ENCODE assay signal across 15 mouse cellular contexts in the genomic region with DNA sequence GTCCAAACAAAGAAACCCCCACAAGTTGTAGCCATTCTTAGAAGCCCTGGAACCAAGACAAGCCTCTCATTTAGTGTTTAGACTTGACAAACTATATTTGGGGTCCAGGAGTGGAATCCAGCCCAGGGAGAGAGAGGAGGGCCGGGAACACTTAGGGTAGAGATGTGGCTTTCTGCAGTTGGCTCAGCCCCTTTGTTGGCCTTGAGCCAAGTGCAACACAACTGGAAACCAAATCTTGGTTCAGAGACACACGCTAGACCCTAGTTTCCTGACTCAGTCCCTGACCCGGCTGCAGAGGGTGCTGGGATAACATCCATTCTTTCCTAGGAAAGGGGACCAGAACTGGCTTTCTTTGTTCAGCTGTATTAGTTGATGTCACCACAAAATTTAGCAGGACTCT.
DNase-seq lines count a peak whose midpoint lies in the region; ATAC-seq and TF ChIP-seq lines count a peak whose summit lies in the region.
"Had no signal": no experiment of that assay in that cellular context is flagged by ENCODE, and none has a peak within 500 bp of the region (broad histone marks: within the 10 kb centered on the region; RNA-seq: fewer than 3 reads in every experiment).

No protein-coding gene starts in this region.

- no peak for TF ChIP-seq EP300 in lung, postnatal 0 days (IDR thresholded peaks at IDR 0.05)

- H3K4me3 ChIP-seq in heart, embryonic 10.5 days: no peak overlapping the region
- no peak overlapping the region for H3K4me3 ChIP-seq in embryonic facial prominence, embryonic 15.5 days (replicated peaks)
- no peak overlapping the region for H3K4me3 ChIP-seq in lung, postnatal 0 days (ENCODE audit: low read depth, low read length)
- H3K4me3 ChIP-seq in midbrain, embryonic 15.5 days: no peak overlapping the region
- H3K4me3 ChIP-seq: hindbrain, embryonic 10.5 days; limb, embryonic 15.5 days had no signal

- no peaks in the 10 kb centered on the region for H3K9me3 ChIP-seq in heart, embryonic 10.5 days
- no peaks in the 10 kb centered on the region for H3K9me3 ChIP-seq in embryonic facial prominence, embryonic 15.5 days (replicated peaks)
- no peaks in the 10 kb centered on the region for H3K9me3 ChIP-seq in lung, postnatal 0 days (ENCODE audit: low read length)
- no peaks in the 10 kb centered on the region for H3K9me3 ChIP-seq in midbrain, embryonic 15.5 days
- H3K9me3 ChIP-seq: hindbrain, embryonic 10.5 days; limb, embryonic 15.5 days had no signal

- 0 out of 2 replicates have a peak, but pooled peaks cover 10% of the 10 kb centered on the region for H3K4me1 ChIP-seq in heart, embryonic 10.5 days
- H3K4me1 ChIP-seq in embryonic facial prominence, embryonic 15.5 days: peaks cover 17% of the 10 kb centered on the region
- H3K4me1 ChIP-seq in lung, postnatal 0 days (ENCODE audit: insufficient read depth, low read depth, low read length): peaks cover 4% of the 10 kb centered on the region; the same call in 1 of the 2 replicates
- peaks cover 11% of the 10 kb centered on the region; the same call in 1 of the 2 replicates for H3K4me1 ChIP-seq in midbrain, embryonic 15.5 days

- H3K4me2 ChIP-seq in embryonic facial prominence, embryonic 15.5 days (replicated peaks): no peak overlapping the region
- H3K4me2 ChIP-seq in lung, postnatal 0 days (replicated peaks; ENCODE audit: low read depth, low read length): no peak overlapping the region
- no peak overlapping the region for H3K4me2 ChIP-seq in midbrain, embryonic 15.5 days
- H3K4me2 ChIP-seq: limb, embryonic 15.5 days had no signal

- no peak overlapping the region for H3K9ac ChIP-seq in embryonic facial prominence, embryonic 15.5 days
- H3K9ac ChIP-seq in lung, postnatal 0 days (replicated peaks; ENCODE audit: low read depth): no peak overlapping the region
- no peak overlapping the region for H3K9ac ChIP-seq in midbrain, embryonic 15.5 days
- H3K9ac ChIP-seq: limb, embryonic 15.5 days had no signal

- no peak overlapping the region for H3K27ac ChIP-seq in heart, embryonic 10.5 days
- H3K27ac ChIP-seq in embryonic facial prominence, embryonic 15.5 days (replicated peaks): no peak overlapping the region
- H3K27ac ChIP-seq in lung, postnatal 0 days (ENCODE audit: low read length): no peak overlapping the region
- no peak overlapping the region for H3K27ac ChIP-seq in midbrain, embryonic 15.5 days
- H3K27ac ChIP-seq: hindbrain, embryonic 10.5 days; limb, embryonic 15.5 days had no signal

- 58% methylated on average over 3 of the region's 3 CpGs for WGBS in heart, embryonic 10.5 days
- WGBS in embryonic facial prominence, embryonic 15.5 days: 41% methylated on average over 3 of the region's 3 CpGs
- WGBS in lung, postnatal 0 days: 30% methylated on average over 3 of the region's 3 CpGs
- WGBS in midbrain, embryonic 15.5 days: 72% methylated on average over 3 of the region's 3 CpGs

- no peaks in the 10 kb centered on the region for H3K27me3 ChIP-seq in heart, embryonic 10.5 days (ENCODE audit: insufficient read depth, poor library complexity, severe bottlenecking)
- H3K27me3 ChIP-seq in embryonic facial prominence, embryonic 15.5 days: no peaks in the 10 kb centered on the region
- no peaks in the 10 kb centered on the region for H3K27me3 ChIP-seq in lung, postnatal 0 days (replicated peaks; ENCODE audit: insufficient read depth, low read length)
- H3K27me3 ChIP-seq in midbrain, embryonic 15.5 days (replicated peaks): no peaks in the 10 kb centered on the region
- H3K27me3 ChIP-seq: limb, embryonic 15.5 days had no signal

- DNase-seq in heart, adult 9 months (ENCODE audit: low spot score in 2 of 2): peak; percentile 6 to 12
- DNase-seq in heart, embryonic 10.5 days (ENCODE audit: low spot score): no peak
- peak; percentile 21 for DNase-seq in kidney, postnatal 14 days
- DNase-seq in kidney, adult 11 months: no peak
- no peak for DNase-seq in lung, postnatal 0 days (ENCODE audit: low spot score)
- DNase-seq: adrenal gland, adult 8-10 months; cerebellum, postnatal 14 days; embryo, embryonic 11 days; layer of hippocampus, postnatal 36 days; thymus, postnatal 4 days had no signal

- H3K36me3 ChIP-seq in heart, embryonic 10.5 days: no peaks in the 10 kb centered on the region
- no peaks in the 10 kb centered on the region for H3K36me3 ChIP-seq in embryonic facial prominence, embryonic 15.5 days
- H3K36me3 ChIP-seq in lung, postnatal 0 days (ENCODE audit: insufficient read depth, low read length): no peaks in the 10 kb centered on the region
- no peaks in the 10 kb centered on the region for H3K36me3 ChIP-seq in midbrain, embryonic 15.5 days (replicated peaks)
- H3K36me3 ChIP-seq: hindbrain, embryonic 10.5 days; limb, embryonic 15.5 days had no signal

- no peak for TF ChIP-seq CTCF in lung, postnatal 0 days (IDR thresholded peaks at IDR 0.05)

- ATAC-seq in embryonic facial prominence, embryonic 15.5 days (ENCODE audit: insufficient number of reproducible peaks, low FRiP score, low TSS enrichment, low read depth): peak; percentile 61; the same call in 1 of the 2 replicates
- ATAC-seq in lung, postnatal 0 days: peak; percentile 43; the same call in 1 of the 2 replicates
- no peak for ATAC-seq in midbrain, embryonic 15.5 days (replicated peaks)
- ATAC-seq: forebrain, embryonic 14.5 days had no signal

Comparison
In these comparisons a context has a peak if more than half of its experiments do, and no peak if none do; other contexts are left out.
1. DNase-seq: peak in heart, adult 9 months (2 of 2) and kidney, postnatal 14 days (single experiment); none in heart, embryonic 10.5 days (single experiment), kidney, adult 11 months (single experiment) and lung, postnatal 0 days (single experiment).